Mouse (Mus musculus) thymus, adult 2 months (tissue): ENCODE results near the gene Gm49416. TPM values are rescaled to one million over a fixed set of nuclear protein-coding genes. Genes with fewer than 3 reads are reported as not detected.

ENCODE experiments used
- DNase-seq: peaks from one replicate; pipeline ENCODE4 v3.0.0; 2021
- H3K27ac ChIP-seq: fragments of 200-500 bp; 2 replicates; pipeline ENCODE4 v1.5.1; 2012; ENCODE audit warnings: low read length, control low read depth; ENCODE audit not compliant: control insufficient read depth, insufficient read depth
- H3K27me3 ChIP-seq: fragments of 200-500 bp; 2 replicates; pipeline ENCODE4 v1.6.1; 2012; ENCODE audit warnings: mild to moderate bottlenecking, low read length, moderate library complexity, mixed read lengths; ENCODE audit not compliant: control insufficient read depth, insufficient read depth
- H3K36me3 ChIP-seq: fragments of 200-500 bp; 2 replicates; pipeline ENCODE4 v1.6.1; 2012; ENCODE audit warnings: mild to moderate bottlenecking, low read length, moderate library complexity; ENCODE audit not compliant: control insufficient read depth, insufficient read depth
- H3K4me1 ChIP-seq: fragments of 200-500 bp; replicated peaks from 2 replicates; pipeline ENCODE4 v1.6.1; 2012; ENCODE audit warnings: low read length; ENCODE audit not compliant: control insufficient read depth, insufficient read depth
- H3K4me3 ChIP-seq: fragments of 200-500 bp; 2 replicates; pipeline ENCODE4 v1.5.1; 2012; ENCODE audit warnings: mild to moderate bottlenecking, low read length, control low read depth, moderate library complexity; ENCODE audit not compliant: control insufficient read depth, insufficient read depth
- CTCF ChIP-seq: fragments of 200-500 bp; IDR thresholded peaks from 2 replicates; pipeline ENCODE4 v1.5.1; 2012; ENCODE audit warnings: mild to moderate bottlenecking, control low read depth, low read length, moderate library complexity, borderline replicate concordance; ENCODE audit not compliant: control insufficient read depth, poor library complexity, insufficient read depth; ENCODE audit errors: extremely low read depth
- POLR2A ChIP-seq: fragments of 200-500 bp; IDR thresholded peaks from 2 replicates; pipeline ENCODE4 v1.6.1; 2012; ENCODE audit warnings: mild to moderate bottlenecking, low read length, control low read depth, moderate library complexity; ENCODE audit not compliant: control insufficient read depth, poor library complexity, insufficient read depth; ENCODE audit errors: extremely low read depth
- WGBS: fragments of 180-500 bp; shearing (Covaris S2); methylation state at CpG from one replicate; pipeline ENCODE4 v1.1.7; 2018; 5-methylcytosine and 5-hydroxymethylcytosine counted together
- polyA plus RNA-seq: library from polyadenylated mRNA; depleted of rRNA; stranded (reverse); fragments of >200 nt; gene quantifications from 2 replicates; pipeline ENCODE4 v1.2.3, GENCODE M21; 2012

The Gm49416 gene
- polyA plus RNA-seq, 1 experiment: not detected

GRCm38 (mm10) chr19:8875031-8875430, 13.7 kb upstream of the Gm49416 start:
- TF ChIP-seq CTCF (no peak), POLR2A (no peak)
- no peak overlapping the region for H3K4me3 ChIP-seq
- peaks cover 10% of the 10 kb centered on the region for H3K4me1 ChIP-seq
- H3K27me3 ChIP-seq: no peaks in the 10 kb centered on the region
- H3K36me3 ChIP-seq: peaks cover 18% of the 10 kb centered on the region
- no peak for DNase-seq
- no peak overlapping the region for H3K27ac ChIP-seq
- 98% methylated on average over 7 of the region's 7 CpGs for WGBS

- under 1% methylated on average over 42 of the region's 42 CpGs for WGBS
- Histone ChIP-seq H3K36me3 (no peaks in the 10 kb centered on the region), H3K4me1 (peaks cover 5% of the 10 kb centered on the region), H3K4me3 (peak within 1 kb of the TSS; percentile 95), H3K27ac (peak within 1 kb of the TSS; percentile 66), H3K27me3 (no peaks in the 10 kb centered on the region)
- DNase-seq: peak; percentile 93
- TF ChIP-seq CTCF (no peak), POLR2A (peak; percentile 93)
Observed at GRCm38 (mm10) chr19:8880311-8881033, 8.3 kb upstream of the Gm49416 start, which contains the start of gene Uqcc3. Gene Uqcc3, minus strand, starts transcription at chr19:8880923.

GRCm38 (mm10) chr19:8881034-8881392, 7.7 kb upstream of the Gm49416 start:
- WGBS: 2% methylated on average over 3 of the region's 3 CpGs
- no peak for DNase-seq
- Histone ChIP-seq H3K27ac (no peak overlapping the region), H3K4me3 (no peak overlapping the region), H3K36me3 (no peaks in the 10 kb centered on the region), H3K27me3 (no peaks in the 10 kb centered on the region), H3K4me1 (peaks cover 5% of the 10 kb centered on the region)
- TF ChIP-seq POLR2A: no peak

- no peak within 1 kb of the TSS for H3K27ac ChIP-seq
- TF ChIP-seq CTCF (no peak), POLR2A (no peak)
- no peak for DNase-seq
- H3K36me3 ChIP-seq: no peaks in the 10 kb centered on the region
- H3K4me3 ChIP-seq: no peak within 1 kb of the TSS
- H3K27me3 ChIP-seq: no peaks in the 10 kb centered on the region
- peaks cover 10% of the 10 kb centered on the region for H3K4me1 ChIP-seq
- WGBS: 78% methylated on average over 3 of the region's 3 CpGs
Observed at GRCm38 (mm10) chr19:8883616-8884015, 5.1 kb upstream of the Gm49416 start, which contains the start of the genes Lbhd1 and Gm49403. Gene Lbhd1, plus strand, starts transcription at chr19:8883732. Gene Gm49403, plus strand, starts transcription at chr19:8883930.

GRCm38 (mm10) chr19:8886916-8887584, 1.7 kb upstream of the Gm49416 start:
- peaks cover 8% of the 10 kb centered on the region for H3K4me1 ChIP-seq
- TF ChIP-seq CTCF (no peak), POLR2A (no peak)
- WGBS: 88% methylated on average over 1 of the region's 1 CpGs
- no peak overlapping the region for H3K27ac ChIP-seq
- no peak for DNase-seq
- peaks cover 6% of the 10 kb centered on the region for H3K36me3 ChIP-seq
- no peak overlapping the region for H3K4me3 ChIP-seq
- no peaks in the 10 kb centered on the region for H3K27me3 ChIP-seq

- TF ChIP-seq CTCF (no peak), POLR2A (no peak)
- no peak for DNase-seq
- 29% methylated on average over 19 of the region's 19 CpGs for WGBS
- Histone ChIP-seq H3K4me3 (peak overlapping the region; percentile 81), H3K4me1 (peaks cover 8% of the 10 kb centered on the region), H3K36me3 (peaks cover 6% of the 10 kb centered on the region), H3K27ac (no peak overlapping the region), H3K27me3 (no peaks in the 10 kb centered on the region)
Observed at GRCm38 (mm10) chr19:8887585-8888463, 902 bp upstream of the Gm49416 start.
